Mouse (Mus musculus) lung, embryonic 15.5 days (tissue): Measurements from ENCODE around the gene Tor3a. TPM values are rescaled to one million over a fixed set of nuclear protein-coding genes. Genes with fewer than 3 reads are reported as not detected.

Experiments
- ATAC-seq: fragments of 200-750 bp; cut with Nextera tagmentation; 2 replicates; pipeline ENCODE4 v1.8.0; 2017; ENCODE audit warnings: moderate number of reproducible peaks, borderline replicate concordance; ENCODE audit not compliant: low FRiP score, low TSS enrichment; ENCODE audit errors: extremely low read depth
- H3K27ac ChIP-seq: fragments of 300-500 bp; sonication (generic); 2 replicates; pipeline ENCODE4 v1.5.1; 2015; ENCODE audit warnings: moderate library complexity, mild to moderate bottlenecking, inconsistent platforms
- H3K27me3 ChIP-seq: fragments of 300-500 bp; sonication (generic); 2 replicates; pipeline ENCODE4 v1.6.1; 2015; ENCODE audit warnings: inconsistent platforms
- H3K36me3 ChIP-seq: fragments of 300-500 bp; sonication (generic); 2 replicates; pipeline ENCODE4 v1.6.1; 2015; ENCODE audit warnings: inconsistent platforms
- H3K4me1 ChIP-seq: fragments of 300-500 bp; sonication (generic); 2 replicates; pipeline ENCODE4 v1.6.1; 2015; ENCODE audit warnings: inconsistent platforms
- H3K4me2 ChIP-seq: fragments of 300-500 bp; sonication (generic); 2 replicates; pipeline ENCODE4 v1.6.1; 2015; ENCODE audit warnings: inconsistent platforms, mild to moderate bottlenecking, moderate library complexity
- H3K4me3 ChIP-seq: fragments of 300-500 bp; sonication (generic); 2 replicates; pipeline ENCODE4 v1.5.1; 2015; ENCODE audit warnings: mild to moderate bottlenecking, inconsistent platforms
- H3K9ac ChIP-seq: fragments of 300-500 bp; sonication (generic); 2 replicates; pipeline ENCODE4 v1.6.1; 2015; ENCODE audit warnings: inconsistent platforms
- H3K9me3 ChIP-seq: fragments of 300-500 bp; sonication (generic); 2 replicates; pipeline ENCODE4 v1.6.1; 2016; ENCODE audit warnings: inconsistent platforms
- WGBS: fragments of 180-500 bp; shearing (Covaris S2); methylation state at CpG from one replicate; pipeline ENCODE4 v1.1.7; 2015; 5-methylcytosine and 5-hydroxymethylcytosine counted together
- polyA plus RNA-seq: library from polyadenylated mRNA; unstranded; fragments of >200 nt; fragmentation: Nextera tagmentation; extraction: Ambion mirVana; gene quantifications from 2 replicates; pipeline ENCODE4 v1.2.1, GENCODE M21; 2015

Gene Tor3a
- polyA plus RNA-seq, 1 experiment from 2014 or later: 12.3 TPM

DNA sequence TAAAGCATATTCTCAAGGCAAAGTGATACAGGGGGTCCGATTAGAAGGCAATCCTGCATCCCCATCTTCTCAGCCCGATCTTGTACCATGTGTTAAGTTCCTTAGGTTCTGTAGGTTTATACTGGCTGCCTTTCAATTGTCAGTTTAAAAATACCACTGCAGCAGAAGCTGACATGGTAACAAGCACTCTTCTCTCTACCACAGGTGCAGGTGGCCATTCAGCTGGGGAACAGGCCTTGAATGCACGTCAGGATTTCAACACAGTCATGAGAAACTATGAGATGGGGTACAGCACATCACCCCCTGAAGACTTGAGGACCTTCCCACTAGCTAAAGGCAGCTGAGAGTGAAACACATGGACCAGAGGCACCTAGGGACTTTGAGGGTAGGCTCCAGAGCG is 29.3 kb upstream of the Tor3a start:
- Histone ChIP-seq H3K9me3 (no peaks in the 10 kb centered on the region), H3K27me3 (no peaks in the 10 kb centered on the region), H3K36me3 (peaks cover 47% of the 10 kb centered on the region), H3K4me3 (no peak overlapping the region), H3K27ac (no peak overlapping the region), H3K9ac (no peak overlapping the region), H3K4me2 (no peak overlapping the region), H3K4me1 (no peaks in the 10 kb centered on the region)
- 88% methylated on average over 4 of the region's 4 CpGs for WGBS
- ATAC-seq: no peak

- Histone ChIP-seq H3K9ac (no peak overlapping the region), H3K4me3 (no peak overlapping the region), H3K9me3 (no peaks in the 10 kb centered on the region), H3K36me3 (peaks cover 57% of the 10 kb centered on the region), H3K27me3 (no peaks in the 10 kb centered on the region), H3K4me2 (no peak overlapping the region), H3K4me1 (no peaks in the 10 kb centered on the region), H3K27ac (no peak overlapping the region)
- no peak for ATAC-seq
- WGBS: 86% methylated on average over 7 of the region's 7 CpGs
Measured at GRCm38 (mm10) chr1:156702151-156702550, 28.0 kb upstream of the Tor3a start.

DNA sequence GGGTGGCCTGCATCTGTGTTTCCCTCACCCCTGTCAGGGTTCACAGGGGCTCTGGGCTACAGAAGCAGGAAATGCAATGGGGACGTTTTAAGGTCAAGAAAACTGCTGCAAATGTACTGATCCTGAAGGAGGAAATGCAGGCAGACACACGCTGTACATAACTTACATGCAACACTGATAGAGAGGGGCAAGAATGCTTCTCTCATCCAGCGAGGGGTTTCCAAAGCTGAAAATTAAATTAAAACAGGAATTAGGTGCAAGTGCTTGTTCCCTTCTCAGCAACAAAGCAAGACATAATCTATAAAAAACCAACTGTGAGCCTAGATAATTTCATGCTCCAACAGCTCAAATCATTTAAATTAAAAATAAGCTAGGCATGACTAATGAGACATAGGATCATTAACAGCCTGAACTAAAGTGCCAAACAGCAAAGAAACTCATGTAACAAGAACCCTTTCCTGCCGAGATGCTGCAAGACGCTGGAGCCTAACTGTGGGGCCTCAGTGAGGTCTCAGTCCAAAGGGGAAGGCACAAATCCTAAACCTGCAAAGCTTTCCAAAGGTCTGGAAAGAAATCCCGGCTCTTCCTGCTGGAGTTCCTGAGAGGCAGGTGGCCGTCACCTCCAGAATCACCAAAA is 12.0 kb upstream of the Tor3a start:
- no peaks in the 10 kb centered on the region for H3K27me3 ChIP-seq
- H3K4me3 ChIP-seq: no peak overlapping the region
- H3K27ac ChIP-seq: no peak overlapping the region
- no peaks in the 10 kb centered on the region for H3K9me3 ChIP-seq
- no peaks in the 10 kb centered on the region for H3K4me1 ChIP-seq
- WGBS: 68% methylated on average over 7 of the region's 7 CpGs
- H3K4me2 ChIP-seq: no peak overlapping the region
- peaks cover 52% of the 10 kb centered on the region for H3K36me3 ChIP-seq
- no peak overlapping the region for H3K9ac ChIP-seq
- ATAC-seq: no peak

DNA sequence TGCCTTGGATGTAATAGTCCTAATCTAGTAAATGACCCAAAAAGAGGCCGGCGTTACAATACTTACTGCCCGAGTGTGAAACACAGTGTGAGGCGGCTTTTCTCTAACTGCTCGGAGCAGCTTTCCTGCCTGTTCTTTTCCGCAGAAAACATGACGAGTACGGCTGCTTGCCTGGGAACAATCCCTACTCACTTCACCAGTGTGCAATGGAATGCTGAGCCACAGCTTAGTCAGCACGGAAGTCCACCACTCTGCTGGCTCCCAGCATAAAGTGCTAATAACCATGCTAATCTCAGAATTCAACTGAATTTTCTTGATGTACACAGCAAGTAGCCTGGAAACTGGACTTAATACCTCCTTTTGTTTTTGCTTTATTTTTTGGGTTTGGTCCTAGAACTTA is 5.4 kb upstream of the Tor3a start:
- peaks cover 26% of the 10 kb centered on the region for H3K36me3 ChIP-seq
- ATAC-seq: no peak
- H3K4me1 ChIP-seq: peaks cover under 1% of the 10 kb centered on the region; the same call in 1 of the 2 replicates
- 84% methylated on average over 9 of the region's 9 CpGs for WGBS
- H3K27me3 ChIP-seq: no peaks in the 10 kb centered on the region
- no peak overlapping the region for H3K4me2 ChIP-seq
- no peak overlapping the region for H3K27ac ChIP-seq
- H3K9me3 ChIP-seq: no peaks in the 10 kb centered on the region
- no peak overlapping the region for H3K9ac ChIP-seq
- H3K4me3 ChIP-seq: no peak overlapping the region

DNA sequence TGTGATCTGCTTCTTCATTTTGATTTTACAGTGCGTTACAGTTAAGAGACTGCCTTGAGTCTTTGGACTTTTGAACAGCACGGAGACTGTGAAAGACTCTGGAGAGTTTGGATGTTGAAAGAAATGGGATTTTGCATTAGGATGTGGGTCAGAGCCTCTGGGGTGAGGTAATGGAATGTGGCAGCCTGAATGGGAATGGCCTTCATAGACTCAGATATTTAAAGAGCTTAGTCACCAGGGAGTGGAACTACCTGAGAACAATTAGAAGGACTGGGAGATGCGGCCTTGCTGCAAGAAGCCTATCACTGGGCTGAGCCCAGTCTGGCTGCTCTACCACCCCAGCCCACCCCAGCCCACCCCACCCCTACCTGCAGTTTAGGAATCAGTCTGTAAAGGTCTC is 3.1 kb upstream of the Tor3a start:
- no peak overlapping the region for H3K27ac ChIP-seq
- H3K4me3 ChIP-seq: no peak overlapping the region
- H3K9ac ChIP-seq: no peak overlapping the region
- no peaks in the 10 kb centered on the region for H3K9me3 ChIP-seq
- H3K27me3 ChIP-seq: no peaks in the 10 kb centered on the region
- no peak overlapping the region for H3K4me2 ChIP-seq
- 89% methylated on average over 3 of the region's 3 CpGs for WGBS
- no peak for ATAC-seq
- peaks cover 22% of the 10 kb centered on the region for H3K36me3 ChIP-seq
- H3K4me1 ChIP-seq: peaks cover 12% of the 10 kb centered on the region

- no peak overlapping the region for H3K4me3 ChIP-seq
- H3K27me3 ChIP-seq: no peaks in the 10 kb centered on the region
- no peak for ATAC-seq
- H3K36me3 ChIP-seq: peaks cover 20% of the 10 kb centered on the region
- H3K27ac ChIP-seq: no peak overlapping the region
- H3K4me1 ChIP-seq: peaks cover 12% of the 10 kb centered on the region
- H3K4me2 ChIP-seq: no peak overlapping the region
- 56% methylated on average over 5 of the region's 5 CpGs for WGBS
- H3K9me3 ChIP-seq: no peaks in the 10 kb centered on the region
- no peak overlapping the region for H3K9ac ChIP-seq
Measured at GRCm38 (mm10) chr1:156676596-156676995, 2.4 kb upstream of the Tor3a start.

DNA sequence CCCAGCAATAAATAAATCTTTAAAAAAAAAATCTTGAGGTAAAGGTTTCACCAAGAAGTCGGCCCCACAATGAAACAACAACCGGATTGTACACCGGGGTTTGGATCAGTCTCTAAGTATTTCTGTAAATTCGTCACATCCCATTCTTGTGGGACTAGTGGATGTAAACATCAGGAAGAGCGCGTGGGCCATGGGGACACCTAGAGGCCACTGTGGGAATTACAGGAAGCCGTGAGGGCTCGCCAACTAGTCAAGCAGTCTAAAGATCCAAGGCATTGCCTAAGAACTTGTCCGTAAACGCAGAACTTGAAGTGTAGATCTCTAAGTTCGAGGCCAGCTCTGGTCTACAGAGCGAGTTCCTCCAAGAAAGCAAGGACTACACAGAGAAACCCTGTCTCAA is 2.0 kb upstream of the Tor3a start:
- Histone ChIP-seq H3K9me3 (no peaks in the 10 kb centered on the region), H3K27ac (no peak overlapping the region), H3K4me3 (no peak overlapping the region), H3K4me1 (peaks cover 12% of the 10 kb centered on the region), H3K27me3 (no peaks in the 10 kb centered on the region), H3K9ac (no peak overlapping the region), H3K36me3 (peaks cover 17% of the 10 kb centered on the region), H3K4me2 (no peak overlapping the region)
- no peak for ATAC-seq
- 30% methylated on average over 12 of the region's 12 CpGs for WGBS

- Histone ChIP-seq H3K9me3 (no peaks in the 10 kb centered on the region), H3K27ac (peak overlapping the region; percentile 15; the same call in 1 of the 2 replicates), H3K36me3 (no peaks in the 10 kb centered on the region), H3K4me3 (peak overlapping the region; percentile 65), H3K4me1 (peaks cover 24% of the 10 kb centered on the region), H3K9ac (peak overlapping the region; percentile 60), H3K4me2 (peak overlapping the region; percentile 98), H3K27me3 (no peaks in the 10 kb centered on the region)
- ATAC-seq: peak; percentile 31; the same call in 1 of the 2 replicates
- WGBS: 1% methylated on average over 29 of the region's 29 CpGs
Measured at GRCm38 (mm10) chr1:156673476-156674194, 521 bp downstream of the Tor3a start.

GRCm38 (mm10) chr1:156672720-156673475 is 1.3 kb downstream of the Tor3a start:
- Histone ChIP-seq H3K4me2 (peak overlapping the region; percentile 98), H3K36me3 (no peaks in the 10 kb centered on the region), H3K4me1 (peaks cover 29% of the 10 kb centered on the region), H3K4me3 (peak overlapping the region; percentile 65), H3K27me3 (no peaks in the 10 kb centered on the region), H3K27ac (no peak overlapping the region; the same call in 1 of the 2 replicates), H3K9ac (peak overlapping the region; percentile 60), H3K9me3 (no peaks in the 10 kb centered on the region)
- WGBS: 11% methylated on average over 14 of the region's 14 CpGs
- ATAC-seq: no peak; the same call in 1 of the 2 replicates

GRCm38 (mm10) chr1:156671921-156672320 is 2.2 kb downstream of the Tor3a start:
- Histone ChIP-seq H3K4me3 (no peak overlapping the region), H3K9me3 (no peaks in the 10 kb centered on the region), H3K4me2 (no peak overlapping the region), H3K27me3 (no peaks in the 10 kb centered on the region), H3K4me1 (peaks cover 32% of the 10 kb centered on the region), H3K27ac (no peak overlapping the region), H3K9ac (no peak overlapping the region), H3K36me3 (no peaks in the 10 kb centered on the region)
- 90% methylated on average over 3 of the region's 3 CpGs for WGBS
- ATAC-seq: no peak

DNA sequence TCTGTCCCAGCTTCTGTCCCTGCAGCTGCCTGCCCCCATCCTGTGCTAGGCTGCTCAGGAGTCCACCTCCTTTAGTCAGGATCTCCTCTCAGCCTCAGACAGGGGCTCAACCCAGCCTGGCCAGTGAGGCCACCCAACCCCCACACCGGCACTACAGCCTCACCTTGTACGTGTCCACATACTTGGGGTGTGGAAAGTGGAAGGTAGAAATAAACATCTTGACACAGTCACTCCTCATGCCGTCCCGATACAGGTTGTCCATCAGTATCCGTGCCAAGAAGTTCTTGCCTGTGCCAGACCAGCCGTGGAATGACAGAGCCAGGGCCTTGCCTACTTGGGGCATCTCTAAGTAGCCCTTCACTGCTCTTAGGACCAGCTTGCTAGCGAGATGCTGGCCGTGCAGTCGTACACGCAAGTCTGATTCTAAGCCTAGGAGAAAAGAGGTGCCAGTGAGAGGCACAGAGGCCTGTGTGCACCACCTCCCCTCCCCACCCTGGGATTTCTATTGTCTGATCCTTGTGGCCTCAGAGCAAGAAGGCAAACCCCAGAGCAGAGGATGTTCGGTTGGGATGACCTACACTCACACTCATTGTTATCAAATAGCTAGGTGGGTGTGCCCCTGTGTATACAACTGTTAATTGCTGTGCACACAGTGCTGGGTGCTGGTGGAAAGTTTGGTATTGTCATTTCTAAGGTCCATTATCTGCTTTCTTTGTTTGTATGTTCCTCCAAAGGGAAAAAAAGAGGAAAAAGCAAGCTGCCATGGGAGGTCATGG is 4.8 kb downstream of the Tor3a start:
- no peaks in the 10 kb centered on the region for H3K27me3 ChIP-seq
- H3K9me3 ChIP-seq: no peaks in the 10 kb centered on the region
- 32% methylated on average over 11 of the region's 11 CpGs for WGBS
- 0 out of 2 replicates have a peak overlapping the region, but pooled peaks have one; percentile 1 for H3K27ac ChIP-seq
- peaks cover 29% of the 10 kb centered on the region for H3K4me1 ChIP-seq
- no peak overlapping the region for H3K4me2 ChIP-seq
- no peaks in the 10 kb centered on the region for H3K36me3 ChIP-seq
- H3K9ac ChIP-seq: no peak overlapping the region
- H3K4me3 ChIP-seq: no peak overlapping the region
- ATAC-seq: no peak
